Mouse (Mus musculus) E14TG2a.4 (cell line): ENCODE measurements around the gene Map3k11.

ENCODE experiments used
- CTCF ChIP-seq: conservative IDR thresholded peaks from 2 replicates; pipeline ENCODE4 v1.5.1; 2014; ENCODE audit warnings: low read length
- NANOG ChIP-seq: IDR thresholded peaks from 2 replicates; pipeline ENCODE4 v1.6.1; 2014; ENCODE audit warnings: borderline replicate concordance, low read length, mixed read lengths

GRCm38 (mm10) chr19:5691601-5692000 lies 3.1 kb downstream of the Map3k11 start:
- TF ChIP-seq CTCF (no peak), NANOG (no peak)
